Mouse (Mus musculus): ENCODE data around the gene Nppc. TPM values are rescaled to one million over a fixed set of nuclear protein-coding genes. Genes with fewer than 3 reads are reported as not detected.

Nppc gene
- polyA plus RNA-seq, 1 experiment from 2014 or later, result 1.6 TPM

DNA sequence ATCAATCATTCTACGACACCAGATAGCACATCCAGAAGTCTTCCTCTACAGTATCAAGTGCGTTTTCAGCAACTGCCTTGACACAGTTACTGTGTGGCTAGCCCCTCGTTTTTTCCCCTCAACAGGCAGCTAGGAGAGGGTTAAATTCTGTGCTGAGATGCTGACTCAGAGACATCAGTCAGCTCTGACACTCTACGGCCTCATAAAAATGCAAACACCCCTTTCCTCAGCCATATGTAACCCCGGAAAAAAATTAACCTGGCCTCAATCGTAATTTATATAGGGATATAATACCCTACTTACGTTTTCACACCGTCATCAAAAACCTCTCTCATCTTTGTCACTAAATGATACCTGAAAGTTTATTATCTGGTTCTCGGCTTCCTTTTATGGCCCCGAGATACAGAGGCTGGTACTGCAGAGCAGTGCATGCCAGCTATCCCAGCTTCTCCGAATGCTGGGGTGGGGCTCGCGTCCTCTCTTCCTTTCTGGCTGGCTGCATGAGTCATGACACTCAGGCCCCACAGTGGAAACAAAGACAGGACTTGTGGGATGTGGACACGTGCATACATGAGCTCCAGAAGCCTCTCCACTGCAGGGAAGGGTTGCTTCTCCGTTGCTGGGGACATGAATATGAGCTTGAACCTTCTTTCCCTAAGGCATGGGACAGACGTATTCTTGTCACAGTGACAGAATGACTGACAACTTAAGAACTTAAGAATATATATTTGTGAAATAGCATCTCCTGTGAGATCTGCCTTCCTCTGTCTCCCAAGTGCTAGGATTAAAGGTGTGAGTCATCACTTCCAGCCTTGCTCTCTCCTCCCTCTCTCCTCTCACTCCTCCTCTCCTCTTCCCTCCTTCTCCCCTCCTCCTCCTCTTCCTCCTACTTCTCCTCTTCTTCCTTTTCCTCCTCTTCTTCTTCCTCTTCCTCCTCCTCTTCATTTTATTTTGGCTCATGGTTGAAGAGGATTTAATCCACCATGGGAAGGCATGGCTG lies 47.1 kb downstream of the Nppc start:
- H3K4me2 ChIP-seq, result no peak overlapping the region
- no peak overlapping the region for H3K27ac ChIP-seq
- H3K27me3 ChIP-seq, result no peaks in the 10 kb centered on the region
- no peak overlapping the region for H3K4me3 ChIP-seq
- ATAC-seq (ENCODE audit: insufficient number of reproducible peaks, insufficient read depth, low FRiP score, low TSS enrichment, low read depth), result no peak
- no peak overlapping the region for H3K9ac ChIP-seq
- no peaks in the 10 kb centered on the region for H3K9me3 ChIP-seq
- no peaks in the 10 kb centered on the region for H3K36me3 ChIP-seq
- 60% methylated on average over 16 of the region's 16 CpGs for WGBS
- no peaks in the 10 kb centered on the region for H3K4me1 ChIP-seq

- no peak for ATAC-seq (ENCODE audit: insufficient number of reproducible peaks, insufficient read depth, low FRiP score, low TSS enrichment, low read depth)
- Histone ChIP-seq H3K4me3 (no peak overlapping the region), H3K27me3 (no peaks in the 10 kb centered on the region), H3K9ac (no peak overlapping the region), H3K36me3 (no peaks in the 10 kb centered on the region), H3K9me3 (no peaks in the 10 kb centered on the region), H3K27ac (no peak overlapping the region), H3K4me1 (no peaks in the 10 kb centered on the region), H3K4me2 (no peak overlapping the region)
- 76% methylated on average over 2 of the region's 2 CpGs for WGBS
These were observed 48.1 kb downstream of the Nppc start for GRCm38 (mm10) chr1:86622296-86622695.

DNA sequence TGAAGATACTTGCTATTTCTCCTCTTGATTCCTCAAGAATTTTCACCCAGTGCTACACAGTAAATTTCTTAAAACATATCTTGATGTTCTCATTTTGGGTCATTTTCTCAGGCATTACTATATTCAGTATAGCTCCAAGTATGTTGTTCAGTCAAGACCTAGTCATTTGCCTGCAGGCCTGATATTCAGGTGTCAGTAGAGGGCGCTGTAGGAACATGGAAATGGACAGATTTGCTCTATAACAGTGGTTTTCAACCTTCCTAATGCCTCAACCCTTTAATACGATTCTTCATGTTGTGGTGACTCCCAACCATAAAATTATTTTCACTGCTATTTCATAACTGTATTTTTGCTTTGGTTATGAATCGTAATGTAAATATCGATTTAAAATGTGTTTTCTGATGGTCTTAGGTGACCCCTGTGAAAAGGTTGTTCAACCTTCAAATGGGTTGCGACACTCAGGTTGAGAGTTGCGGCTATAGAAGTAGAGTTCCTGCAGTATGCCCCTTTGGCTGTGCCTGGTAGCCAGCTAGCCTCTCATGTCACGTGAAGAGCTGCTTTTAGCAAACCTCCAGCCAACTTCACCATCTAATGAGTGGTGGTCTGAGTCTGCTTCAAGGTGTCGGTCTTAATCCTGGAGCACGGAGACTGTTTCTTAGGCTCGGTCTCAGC lies 51.8 kb downstream of the Nppc start:
- no peaks in the 10 kb centered on the region for H3K4me1 ChIP-seq
- no peaks in the 10 kb centered on the region for H3K36me3 ChIP-seq
- no peak overlapping the region for H3K4me2 ChIP-seq
- H3K27me3 ChIP-seq, result no peaks in the 10 kb centered on the region
- ATAC-seq (ENCODE audit: insufficient number of reproducible peaks, insufficient read depth, low FRiP score, low TSS enrichment, low read depth), result no peak
- no peak overlapping the region for H3K4me3 ChIP-seq
- 60% methylated on average over 10 of the region's 10 CpGs for WGBS
- H3K27ac ChIP-seq, result no peak overlapping the region
- no peaks in the 10 kb centered on the region for H3K9me3 ChIP-seq
- H3K9ac ChIP-seq, result no peak overlapping the region

Small RNA genes lying within 50 kb of the gene (microRNA-seq; reads per million reads assigned to microRNA genes)
- gene Gm22955, result not detected

Other genes with a start within 250 kb of the Nppc start
- not detected in 2 replicates for gene Nmur1, start 244.3 kb downstream of the Nppc start, polyA plus RNA-seq (2015; fragmentation: Nextera tagmentation; extraction: Ambion mirVana)
- not detected in 2 replicates for gene Tex44, start 244.2 kb downstream of the Nppc start, polyA plus RNA-seq (2015; fragmentation: Nextera tagmentation; extraction: Ambion mirVana)
- gene Ptma, start 143.8 kb downstream of the Nppc start, polyA plus RNA-seq (2015; fragmentation: Nextera tagmentation; extraction: Ambion mirVana), result 3,278 and 3,456 TPM in 2 replicates
- 70.7 and 78.5 TPM in 2 replicates for gene Pde6d, start 87.9 kb downstream of the Nppc start, polyA plus RNA-seq (2015; fragmentation: Nextera tagmentation; extraction: Ambion mirVana)
- 46.8 and 54.5 TPM in 2 replicates for gene Cops7b, start 87.7 kb downstream of the Nppc start, polyA plus RNA-seq (2015; fragmentation: Nextera tagmentation; extraction: Ambion mirVana)
- gene Dis3l2, start 33.2 kb upstream of the Nppc start, polyA plus RNA-seq (2015; fragmentation: Nextera tagmentation; extraction: Ambion mirVana), result 28.1 and 30.9 TPM in 2 replicates

All from embryonic facial prominence, embryonic 13.5 days (tissue).